Mouse (Mus musculus): ENCODE measurements around the gene Celf5. TPM values are rescaled to one million over a fixed set of nuclear protein-coding genes. Genes with fewer than 3 reads are reported as not detected.

The Celf5 gene
- polyA plus RNA-seq, 1 experiment from 2014 or later, result 0.19 TPM

DNA sequence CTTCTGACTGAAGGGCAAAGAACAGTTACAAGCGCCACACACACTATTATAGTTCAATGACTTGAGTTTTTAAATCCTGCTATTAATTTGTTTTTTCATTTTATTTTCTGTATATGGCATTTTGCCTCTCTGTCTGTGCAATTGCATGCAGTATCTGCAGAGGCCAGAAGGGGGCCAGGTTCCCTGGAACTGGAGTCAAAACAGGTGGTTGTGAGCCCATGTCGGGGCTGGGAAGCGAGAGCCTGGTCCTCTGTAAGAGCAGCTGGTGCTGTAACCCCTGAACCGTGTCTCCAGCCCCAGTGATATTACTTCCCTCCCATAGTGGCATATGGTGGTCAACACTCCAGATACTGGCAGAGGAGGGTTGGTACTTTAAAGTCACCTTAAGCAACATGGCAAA lies 36.0 kb upstream of the Celf5 start:
- H3K36me3 ChIP-seq (ENCODE audit: control insufficient read depth, insufficient read depth, low read length), result no peaks in the 10 kb centered on the region
- no peaks in the 10 kb centered on the region for H3K27me3 ChIP-seq (ENCODE audit: control insufficient read depth, insufficient read depth, low read length)
- 0 out of 2 replicates have a peak, but pooled peaks cover 4% of the 10 kb centered on the region for H3K9me3 ChIP-seq (replicated peaks; ENCODE audit: control insufficient read depth, low read length)
- H3K27ac ChIP-seq (ENCODE audit: low read depth, low read length), result no peak overlapping the region
- H3K4me3 ChIP-seq (ENCODE audit: low read depth, low read length), result no peak overlapping the region
- WGBS (ENCODE audit: insufficient replicate concordance), result 16% methylated on average over 4 of the region's 4 CpGs
- no peak for ATAC-seq (replicated peaks; ENCODE audit: insufficient number of reproducible peaks, low FRiP score, low TSS enrichment)
- peaks cover 2% of the 10 kb centered on the region for H3K4me1 ChIP-seq (ENCODE audit: control insufficient read depth, insufficient read depth, low read length)
- H3K9ac ChIP-seq (ENCODE audit: low read depth, low read length), result no peak overlapping the region
- H3K4me2 ChIP-seq, result no peak overlapping the region

DNA sequence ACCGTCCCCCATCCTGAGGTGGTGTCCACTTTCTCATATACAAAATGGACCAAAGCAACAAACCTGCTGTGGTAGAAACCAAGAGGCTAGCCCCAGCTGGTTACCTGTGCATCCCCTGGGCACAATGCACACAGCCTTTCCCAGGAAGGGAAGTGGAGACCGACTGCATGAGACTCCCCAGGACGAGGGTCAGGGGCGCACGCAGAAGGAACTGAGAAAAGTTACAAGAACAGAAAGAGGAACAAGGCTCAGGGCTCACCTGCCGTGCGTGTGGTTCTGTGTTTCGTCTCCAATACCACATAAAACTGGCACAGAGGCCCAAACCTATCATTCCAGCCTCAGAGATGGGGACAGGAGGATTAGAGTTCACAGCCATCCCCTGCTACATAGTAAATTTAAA lies 34.7 kb upstream of the Celf5 start:
- WGBS (ENCODE audit: insufficient replicate concordance), result 70% methylated on average over 8 of the region's 8 CpGs
- Histone ChIP-seq H3K36me3 (ENCODE audit: control insufficient read depth, insufficient read depth, low read length) (no peaks in the 10 kb centered on the region), H3K27ac (ENCODE audit: low read depth, low read length) (no peak overlapping the region), H3K4me1 (ENCODE audit: control insufficient read depth, insufficient read depth, low read length) (no peaks in the 10 kb centered on the region), H3K27me3 (ENCODE audit: control insufficient read depth, insufficient read depth, low read length) (peaks cover 7% of the 10 kb centered on the region), H3K4me3 (ENCODE audit: low read depth, low read length) (no peak overlapping the region), H3K9ac (ENCODE audit: low read depth, low read length) (no peak overlapping the region), H3K9me3 (replicated peaks; ENCODE audit: control insufficient read depth, low read length) (0 out of 2 replicates have a peak, but pooled peaks cover 4% of the 10 kb centered on the region), H3K4me2 (no peak overlapping the region)
- ATAC-seq (replicated peaks; ENCODE audit: insufficient number of reproducible peaks, low FRiP score, low TSS enrichment), result no peak

DNA sequence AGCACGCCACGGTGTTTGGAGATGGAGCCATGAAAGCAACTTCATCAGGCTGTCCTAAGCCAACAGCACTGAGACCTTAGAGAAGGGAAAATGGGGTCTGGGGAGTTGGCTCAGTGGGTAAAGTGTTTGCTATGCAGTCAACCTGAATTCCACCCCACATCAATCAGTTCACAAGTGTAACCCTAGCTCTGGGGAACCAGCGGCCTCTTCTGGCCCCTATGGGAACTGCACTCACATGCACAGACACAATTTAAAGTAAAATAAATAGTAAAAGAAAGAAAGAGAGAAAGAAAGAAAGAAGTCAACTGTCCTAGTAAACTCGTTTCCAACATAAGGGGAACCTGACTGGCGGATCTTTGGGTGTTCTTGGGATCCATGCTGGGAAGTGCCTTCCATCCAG lies 31.3 kb upstream of the Celf5 start:
- Histone ChIP-seq H3K27me3 (ENCODE audit: control insufficient read depth, insufficient read depth, low read length) (peaks cover 16% of the 10 kb centered on the region), H3K36me3 (ENCODE audit: control insufficient read depth, insufficient read depth, low read length) (no peaks in the 10 kb centered on the region), H3K4me2 (no peak overlapping the region), H3K27ac (ENCODE audit: low read depth, low read length) (no peak overlapping the region), H3K9me3 (replicated peaks; ENCODE audit: control insufficient read depth, low read length) (0 out of 2 replicates have a peak, but pooled peaks cover 4% of the 10 kb centered on the region), H3K9ac (ENCODE audit: low read depth, low read length) (no peak overlapping the region), H3K4me3 (ENCODE audit: low read depth, low read length) (no peak overlapping the region), H3K4me1 (ENCODE audit: control insufficient read depth, insufficient read depth, low read length) (no peaks in the 10 kb centered on the region)
- WGBS (ENCODE audit: insufficient replicate concordance), result 83% methylated on average over 5 of the region's 5 CpGs
- ATAC-seq (replicated peaks; ENCODE audit: insufficient number of reproducible peaks, low FRiP score, low TSS enrichment), result no peak

DNA sequence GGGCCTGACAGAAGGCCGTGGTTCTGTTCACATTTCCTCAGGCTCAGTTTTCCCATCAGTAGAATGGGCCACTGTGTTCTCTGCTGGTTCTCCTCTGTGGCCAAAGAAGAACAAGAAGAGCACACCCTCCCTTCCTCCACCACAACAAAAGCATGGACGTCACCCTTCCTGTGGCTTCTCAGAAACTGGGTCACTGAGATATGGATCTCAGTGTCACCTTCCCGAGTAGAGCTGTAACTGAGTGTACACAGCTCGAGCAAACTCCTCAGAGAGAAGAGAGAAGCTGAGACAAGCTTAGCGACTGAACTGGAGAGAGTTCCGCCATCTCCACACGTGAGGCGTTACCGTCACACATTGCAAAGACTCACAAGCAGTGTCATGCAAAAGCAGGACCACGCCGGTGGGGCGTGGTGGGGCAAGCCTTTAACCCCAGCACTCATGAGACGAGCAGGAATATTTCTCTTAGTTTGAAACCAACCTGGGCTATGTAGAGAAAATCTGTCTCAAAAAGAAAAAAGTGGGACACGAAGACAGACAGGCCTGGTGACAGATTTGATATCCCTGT lies 27.8 kb upstream of the Celf5 start:
- Histone ChIP-seq H3K4me2 (no peak overlapping the region), H3K4me1 (ENCODE audit: control insufficient read depth, insufficient read depth, low read length) (no peaks in the 10 kb centered on the region), H3K4me3 (ENCODE audit: low read depth, low read length) (no peak overlapping the region), H3K9ac (ENCODE audit: low read depth, low read length) (no peak overlapping the region), H3K36me3 (ENCODE audit: control insufficient read depth, insufficient read depth, low read length) (no peaks in the 10 kb centered on the region), H3K9me3 (replicated peaks; ENCODE audit: control insufficient read depth, low read length) (0 out of 2 replicates have a peak, but pooled peaks cover 4% of the 10 kb centered on the region), H3K27ac (ENCODE audit: low read depth, low read length) (no peak overlapping the region), H3K27me3 (ENCODE audit: control insufficient read depth, insufficient read depth, low read length) (peaks cover 16% of the 10 kb centered on the region)
- no peak for ATAC-seq (replicated peaks; ENCODE audit: insufficient number of reproducible peaks, low FRiP score, low TSS enrichment)
- 75% methylated on average over 14 of the region's 14 CpGs for WGBS (ENCODE audit: insufficient replicate concordance)

DNA sequence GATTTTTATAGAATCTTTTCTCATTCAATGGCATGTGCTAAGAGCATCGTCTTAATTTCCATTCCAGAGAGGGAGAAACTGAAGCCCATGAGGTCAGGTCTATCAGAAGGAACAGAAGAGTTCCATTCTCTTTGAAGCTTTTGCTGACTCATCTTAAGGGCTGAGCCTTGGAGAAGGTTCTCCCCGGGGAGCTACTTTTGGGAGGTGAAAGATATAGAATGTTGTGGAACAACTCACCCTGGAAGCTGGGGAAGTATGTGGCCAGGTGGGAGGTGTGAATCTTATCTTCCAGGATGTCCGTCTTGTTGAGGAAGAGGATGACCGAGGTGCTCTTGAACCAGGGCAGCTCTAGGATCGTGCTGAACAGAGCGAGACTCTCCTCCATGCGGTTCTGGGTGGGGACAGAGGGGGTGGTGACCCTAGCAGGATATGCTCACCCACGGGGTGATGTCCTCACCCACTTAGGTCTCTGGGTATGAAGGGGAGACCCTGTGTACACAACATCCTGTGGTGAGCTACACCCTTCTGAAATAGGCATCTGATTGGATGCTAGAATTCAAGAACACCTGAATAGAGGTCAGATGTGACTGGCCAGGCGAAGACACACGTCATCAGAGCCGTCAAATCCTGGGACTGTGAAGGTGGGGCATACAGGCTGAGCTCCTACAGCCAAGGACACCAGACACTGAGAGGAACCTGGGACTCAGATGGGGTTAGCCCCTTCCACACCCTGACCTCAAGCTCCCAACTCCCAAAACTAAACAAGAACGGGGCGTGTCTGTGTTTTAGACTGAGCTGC lies 25.4 kb upstream of the Celf5 start:
- no peak overlapping the region for H3K4me3 ChIP-seq (ENCODE audit: low read depth, low read length)
- 56% methylated on average over 13 of the region's 13 CpGs for WGBS (ENCODE audit: insufficient replicate concordance)
- no peak overlapping the region for H3K9ac ChIP-seq (ENCODE audit: low read depth, low read length)
- H3K27me3 ChIP-seq (ENCODE audit: control insufficient read depth, insufficient read depth, low read length), result peaks cover 25% of the 10 kb centered on the region
- no peak overlapping the region for H3K4me2 ChIP-seq
- H3K4me1 ChIP-seq (ENCODE audit: control insufficient read depth, insufficient read depth, low read length), result no peaks in the 10 kb centered on the region
- no peaks in the 10 kb centered on the region for H3K9me3 ChIP-seq (replicated peaks; ENCODE audit: control insufficient read depth, low read length)
- H3K36me3 ChIP-seq (ENCODE audit: control insufficient read depth, insufficient read depth, low read length), result no peaks in the 10 kb centered on the region
- H3K27ac ChIP-seq (ENCODE audit: low read depth, low read length), result no peak overlapping the region
- no peak for ATAC-seq (replicated peaks; ENCODE audit: insufficient number of reproducible peaks, low FRiP score, low TSS enrichment)

DNA sequence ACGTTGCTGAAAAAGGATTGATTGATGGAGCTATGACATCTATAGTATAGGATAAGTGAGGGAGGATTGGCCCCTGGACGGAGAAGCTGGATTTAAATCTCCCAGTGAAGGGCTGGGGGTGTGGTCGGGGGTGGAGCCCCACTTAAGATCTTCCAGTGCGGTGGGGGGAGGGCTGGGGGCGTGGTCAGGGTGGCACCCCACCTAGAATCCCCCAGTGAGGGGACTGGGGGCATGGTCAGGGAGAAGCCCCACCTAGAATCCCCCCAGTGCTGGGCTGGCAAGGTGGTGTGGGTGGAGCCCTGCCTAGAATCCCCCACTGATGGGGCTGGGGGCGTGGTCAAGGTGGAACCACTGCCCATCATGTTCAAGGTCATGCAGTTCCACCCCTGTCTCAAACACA lies 24.6 kb upstream of the Celf5 start:
- Histone ChIP-seq H3K27ac (ENCODE audit: low read depth, low read length) (no peak overlapping the region), H3K36me3 (ENCODE audit: control insufficient read depth, insufficient read depth, low read length) (no peaks in the 10 kb centered on the region)
- WGBS (ENCODE audit: insufficient replicate concordance), result 24% methylated on average over 6 of the region's 6 CpGs

DNA sequence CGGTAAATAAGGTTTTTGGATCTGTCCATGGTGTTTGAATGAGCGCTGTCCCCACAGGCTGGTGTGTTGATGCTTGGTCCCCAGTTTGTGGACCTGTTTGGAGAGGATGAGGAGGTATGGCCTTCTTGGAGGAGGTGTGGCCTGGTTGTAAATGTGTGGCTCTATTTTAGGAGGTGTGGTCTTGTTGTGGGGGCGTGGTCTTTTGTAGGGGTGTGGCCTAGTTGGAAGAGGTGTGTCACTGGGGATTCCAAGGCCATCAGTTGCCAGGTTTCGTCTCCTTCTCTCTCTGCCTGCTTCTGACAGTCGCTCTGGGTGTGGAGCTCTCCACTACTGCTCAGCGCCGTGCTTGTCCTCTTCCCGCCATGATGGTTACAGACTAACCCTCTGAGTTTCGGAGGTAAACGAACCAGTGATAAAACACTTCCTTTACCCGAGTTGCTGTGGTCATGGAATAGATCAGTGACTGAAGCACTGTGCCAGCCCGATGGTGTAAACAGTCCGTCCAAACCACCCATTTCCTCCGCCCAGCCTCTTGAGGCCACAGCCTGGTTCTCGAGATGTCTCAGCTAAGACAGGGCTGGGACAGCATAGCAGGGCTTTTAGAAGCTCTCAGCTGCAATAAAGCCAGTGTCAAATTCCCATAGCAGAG lies 22.6 kb upstream of the Celf5 start:
- H3K27me3 ChIP-seq (ENCODE audit: control insufficient read depth, insufficient read depth, low read length), result peaks cover 12% of the 10 kb centered on the region; the same call in 1 of the 2 replicates
- H3K27ac ChIP-seq (ENCODE audit: low read depth, low read length), result no peak overlapping the region
- no peaks in the 10 kb centered on the region for H3K36me3 ChIP-seq (ENCODE audit: control insufficient read depth, insufficient read depth, low read length)
- H3K9me3 ChIP-seq (replicated peaks; ENCODE audit: control insufficient read depth, low read length), result no peaks in the 10 kb centered on the region
- no peak overlapping the region for H3K9ac ChIP-seq (ENCODE audit: low read depth, low read length)
- WGBS (ENCODE audit: insufficient replicate concordance), result 68% methylated on average over 15 of the region's 15 CpGs
- 0 out of 2 replicates have a peak, but pooled peaks cover 2% of the 10 kb centered on the region for H3K4me1 ChIP-seq (ENCODE audit: control insufficient read depth, insufficient read depth, low read length)
- no peak for ATAC-seq (replicated peaks; ENCODE audit: insufficient number of reproducible peaks, low FRiP score, low TSS enrichment)
- H3K4me2 ChIP-seq, result no peak overlapping the region
- no peak overlapping the region for H3K4me3 ChIP-seq (ENCODE audit: low read depth, low read length)

More for the DNA sequence above, 24.6 kb upstream of the Celf5 start:
- no peak overlapping the region for H3K4me3 ChIP-seq (ENCODE audit: low read depth, low read length)
- no peak for ATAC-seq (replicated peaks; ENCODE audit: insufficient number of reproducible peaks, low FRiP score, low TSS enrichment)
- peaks cover 20% of the 10 kb centered on the region for H3K27me3 ChIP-seq (ENCODE audit: control insufficient read depth, insufficient read depth, low read length)
- no peaks in the 10 kb centered on the region for H3K9me3 ChIP-seq (replicated peaks; ENCODE audit: control insufficient read depth, low read length)
- H3K4me1 ChIP-seq (ENCODE audit: control insufficient read depth, insufficient read depth, low read length), result 0 out of 2 replicates have a peak, but pooled peaks cover 2% of the 10 kb centered on the region
- no peak overlapping the region for H3K4me2 ChIP-seq
- no peak overlapping the region for H3K9ac ChIP-seq (ENCODE audit: low read depth, low read length)

DNA sequence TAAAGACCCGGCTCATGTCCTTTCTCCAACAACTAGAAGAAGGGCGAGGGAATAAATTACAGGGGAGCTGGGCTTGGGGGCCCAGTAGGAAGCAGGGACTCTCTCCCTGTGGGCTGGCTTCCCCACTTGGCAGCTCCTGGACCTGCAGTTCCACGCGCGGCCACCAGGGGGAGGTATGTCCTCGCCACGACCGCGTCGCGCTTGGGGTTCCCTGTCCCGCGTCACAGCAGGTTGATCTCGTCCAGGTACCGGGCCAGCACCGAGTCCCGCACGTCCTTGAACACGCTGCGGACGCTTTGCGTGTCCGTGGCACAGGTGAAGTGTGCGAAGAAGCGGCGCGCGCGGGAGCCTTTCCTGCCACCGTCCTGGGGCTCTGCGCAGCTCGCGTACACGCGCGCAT lies 20.1 kb upstream of the Celf5 start:
- no peak overlapping the region for H3K27ac ChIP-seq (ENCODE audit: low read depth, low read length)
- H3K9me3 ChIP-seq (replicated peaks; ENCODE audit: control insufficient read depth, low read length), result no peaks in the 10 kb centered on the region
- H3K4me3 ChIP-seq (ENCODE audit: low read depth, low read length), result peak overlapping the region; percentile 40
- 0 out of 2 replicates have a peak, but pooled peaks cover 2% of the 10 kb centered on the region for H3K4me1 ChIP-seq (ENCODE audit: control insufficient read depth, insufficient read depth, low read length)
- peak overlapping the region; percentile 58; the same call in 1 of the 2 replicates for H3K9ac ChIP-seq (ENCODE audit: low read depth, low read length)
- H3K4me2 ChIP-seq, result peak overlapping the region; percentile 77
- no peaks in the 10 kb centered on the region for H3K36me3 ChIP-seq (ENCODE audit: control insufficient read depth, insufficient read depth, low read length)
- peaks cover 12% of the 10 kb centered on the region; the same call in 1 of the 2 replicates for H3K27me3 ChIP-seq (ENCODE audit: control insufficient read depth, insufficient read depth, low read length)
- 6% methylated on average over 36 of the region's 36 CpGs for WGBS (ENCODE audit: insufficient replicate concordance)
- ATAC-seq (replicated peaks; ENCODE audit: insufficient number of reproducible peaks, low FRiP score, low TSS enrichment), result no peak; the same call in 1 of the 2 replicates
